Mouse (Mus musculus) embryonic facial prominence, embryonic 12.5 days (tissue): ENCODE data around the gene Zfp398. TPM values are rescaled to one million over a fixed set of nuclear protein-coding genes. Genes with fewer than 3 reads are reported as not detected.
A peak's percentile ranks its signal among the peaks of the same experiment; 100 is the strongest.

Experiments
- microRNA counts: library from miRNA; unstranded; fragments of <30 nt; microRNA quantifications from one replicate; lab custom pipeline; 2017
- microRNA-seq: library from miRNA; unstranded; fragments of <30 nt; microRNA quantifications from one replicate; pipeline ENCODE4, GENCODE M21; 2017
- polyA plus RNA-seq: library from polyadenylated mRNA; unstranded; fragments of >200 nt; fragmentation: Nextera tagmentation; extraction: Ambion mirVana; gene quantifications from 2 replicates; pipeline ENCODE4 v1.2.1, GENCODE M21; 2016

The Zfp398 gene
- polyA plus RNA-seq, 1 experiment from 2014 or later: 11.2 TPM

MicroRNAs encoded within 50 kb of the gene (microRNA counts, 519-probe panel; counts per million panel counts)
- microRNA mmu-miR-704 (lab: Ali Mortazavi, UCI): 460 counts per million, percentile 65 among the panel's probes with 10 or more counts

Small RNA genes lying within 50 kb of the gene (microRNA-seq; reads per million reads assigned to microRNA genes)
- gene Mir704: not detected

Other genes with a start within 250 kb of the Zfp398 start
- 159 and 162 TPM in 2 replicates for gene Ezh2, start 240.3 kb upstream of the Zfp398 start, polyA plus RNA-seq
- 298 and 300 TPM in 2 replicates for gene Pdia4, start 22.2 kb upstream of the Zfp398 start, polyA plus RNA-seq
- 7.9 and 8.0 TPM in 2 replicates for gene Zfp786, start 4.8 kb upstream of the Zfp398 start, polyA plus RNA-seq
- gene Zfp282, start 41.5 kb downstream of the Zfp398 start, polyA plus RNA-seq: 27.1 and 29.2 TPM in 2 replicates
- 21.8 and 22.0 TPM in 2 replicates for gene Zfp212, start 84.8 kb downstream of the Zfp398 start, polyA plus RNA-seq
- 14.7 and 15.3 TPM in 2 replicates for gene Zfp956, start 117.7 kb downstream of the Zfp398 start, polyA plus RNA-seq
- 11.0 and 11.7 TPM in 2 replicates for gene Zfp777, start 213.2 kb downstream of the Zfp398 start, polyA plus RNA-seq